Mouse (Mus musculus): ENCODE data around the gene Npat.

Gene Npat

DNA sequence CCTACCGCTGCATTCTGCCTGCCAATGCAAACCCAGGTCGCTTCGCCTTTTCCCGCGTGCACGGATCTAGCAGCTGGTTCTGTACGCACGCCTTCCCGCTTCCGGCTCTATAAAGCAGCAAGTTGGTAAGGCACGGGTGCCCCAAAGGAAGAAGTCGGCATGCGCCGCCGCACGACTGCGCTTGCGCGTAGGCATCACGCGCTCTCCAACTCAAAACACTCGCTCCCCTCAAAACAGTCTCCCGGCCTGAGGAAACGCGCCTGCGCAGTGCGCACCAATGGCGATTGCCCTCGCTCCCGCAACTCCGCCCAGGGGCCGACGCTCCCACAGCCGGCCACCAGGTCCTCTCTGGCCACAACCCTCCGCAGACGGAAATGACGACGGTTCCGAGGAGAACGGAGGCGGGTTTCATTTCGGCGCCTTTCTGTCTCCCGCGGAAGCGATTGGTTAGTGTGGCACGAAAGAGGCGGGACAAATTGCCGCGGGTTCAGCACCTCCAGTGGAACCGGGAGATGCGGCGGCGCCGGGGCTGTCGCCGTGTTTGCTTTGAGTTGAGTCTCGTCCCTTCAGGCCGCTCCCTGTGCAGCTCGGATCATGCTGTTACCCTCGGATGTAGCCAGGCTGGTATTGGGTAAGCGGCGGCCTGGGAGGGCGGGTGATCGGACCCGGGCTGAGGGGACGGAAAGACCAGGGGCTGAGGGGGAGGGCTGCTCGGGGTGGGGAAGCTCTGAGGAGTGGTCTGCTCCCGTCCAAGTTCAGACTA, at the start of gene Npat, which contains the start of gene Atm:
Gene Npat, plus strand, starts transcription at position 490 of the 763 bp plus-strand sequence.
Gene Atm, minus strand, starts transcription at position 183 of the 763 bp plus-strand sequence.
- peak; percentile 99 to 100 for DNase-seq

DNA sequence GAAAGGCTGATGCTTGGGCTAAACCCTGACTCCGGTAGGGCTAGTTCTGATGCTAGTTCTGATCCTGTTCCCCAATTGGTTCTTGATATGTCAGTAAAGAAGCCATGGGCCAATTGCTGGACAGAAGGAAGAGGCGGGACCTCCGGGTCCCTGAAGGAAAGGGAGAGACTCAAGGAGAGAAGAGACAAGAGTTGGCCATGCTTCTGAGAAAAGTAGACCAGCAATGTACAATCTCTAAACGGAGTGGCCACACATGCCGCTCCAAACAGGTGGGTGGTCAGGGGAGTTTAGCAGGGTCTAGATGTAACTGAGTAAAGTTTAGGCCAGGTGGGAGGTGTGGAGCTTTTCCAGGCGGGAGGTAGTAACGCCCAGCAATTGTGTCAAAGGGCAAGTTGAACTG, 28.8 kb upstream of the Npat start:
- no peak for DNase-seq

DNA sequence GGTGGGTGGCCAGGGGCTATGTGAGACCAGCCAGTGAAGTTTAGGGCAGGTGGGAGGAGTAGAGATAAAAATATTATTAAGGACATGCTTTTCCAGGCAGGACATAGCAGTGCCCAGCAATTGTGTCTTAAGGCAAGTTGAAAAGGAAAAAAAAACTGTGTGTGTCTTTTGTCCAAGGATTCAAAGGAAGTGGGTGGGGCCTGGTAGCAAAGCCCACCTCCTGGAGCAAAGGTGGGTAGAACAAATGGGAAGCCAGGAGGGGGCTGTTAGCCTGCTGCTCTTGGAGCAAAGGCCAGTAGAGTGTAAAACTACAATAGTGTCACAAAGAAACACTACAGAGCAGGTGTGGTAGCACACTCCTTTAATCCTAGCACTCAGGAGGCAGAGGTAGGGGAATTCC, 22.8 kb upstream of the Npat start:
- no peak for DNase-seq

DNA sequence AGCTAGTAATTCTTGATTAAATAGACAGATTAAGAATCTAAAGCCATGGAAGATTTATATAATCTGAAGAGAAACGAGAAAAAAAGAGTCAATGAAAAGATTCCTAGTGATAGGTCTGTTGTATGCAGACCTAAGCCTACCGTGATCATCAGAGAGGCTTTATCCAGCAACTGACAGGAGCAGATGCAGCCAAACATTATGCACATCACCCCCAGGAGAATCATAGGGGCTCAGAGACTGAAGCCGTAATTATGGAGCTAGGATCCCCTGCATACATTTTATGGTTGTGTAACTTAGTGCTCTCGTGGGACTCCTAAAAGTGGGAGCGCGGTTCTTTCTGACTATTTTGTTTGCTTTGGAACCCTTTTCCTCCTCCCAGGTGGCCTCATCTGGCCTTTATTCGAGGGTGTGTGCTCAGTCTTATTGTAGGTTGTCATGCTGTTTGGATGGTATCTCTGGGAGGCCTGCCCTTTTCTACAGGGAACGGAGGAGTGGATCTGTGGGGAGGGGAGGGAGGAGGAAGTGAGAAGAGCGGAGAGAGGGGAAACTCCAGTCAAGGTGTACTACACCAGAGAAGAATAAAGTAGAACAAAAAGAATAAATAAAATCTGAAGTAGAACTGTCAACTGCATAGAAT, 19.4 kb upstream of the Npat start:
- no peak for DNase-seq

DNA sequence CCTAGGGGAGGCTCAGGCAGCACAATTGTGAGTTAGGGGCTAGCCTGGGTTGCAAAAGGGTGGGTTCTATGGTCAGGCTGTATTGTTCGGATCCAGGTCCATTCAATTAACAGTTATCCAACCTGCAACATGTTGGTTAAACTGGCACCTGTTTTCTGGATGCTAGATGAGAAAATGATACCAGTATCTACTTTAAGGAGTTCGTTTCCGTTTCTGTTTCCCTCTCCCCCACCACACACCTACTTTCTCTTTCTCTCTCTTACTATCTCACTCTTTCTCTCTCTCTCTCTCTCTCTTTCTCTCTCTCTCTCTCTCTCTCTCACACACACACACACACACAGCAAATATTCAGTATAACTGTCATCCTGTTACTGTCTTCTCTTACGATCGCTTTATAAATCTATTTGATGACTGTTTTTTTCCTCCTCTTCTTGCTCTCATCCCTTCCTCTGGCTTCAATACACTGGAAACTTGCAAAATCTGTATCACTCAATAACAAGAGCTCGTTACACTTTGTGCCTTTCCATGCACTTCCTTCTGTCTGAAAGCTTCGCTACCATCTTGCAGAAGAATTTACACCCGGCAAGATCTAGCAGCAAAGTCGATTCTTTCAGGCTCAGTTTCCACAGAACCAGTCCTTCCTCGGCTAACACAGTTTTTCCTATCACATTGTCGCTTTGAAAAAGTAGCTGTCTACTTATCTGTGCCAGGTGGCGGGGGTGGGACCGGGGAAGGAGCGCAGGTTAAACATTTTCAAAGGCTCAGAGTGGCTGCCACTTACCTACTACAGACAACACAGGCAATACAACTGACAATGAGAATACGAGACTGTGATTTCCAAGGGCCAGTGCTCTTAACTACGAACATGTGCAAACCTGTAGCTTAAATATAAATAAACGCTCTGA, 1.2 kb upstream of the Npat start:
- peak; percentile 7 to 13 for DNase-seq

DNA sequence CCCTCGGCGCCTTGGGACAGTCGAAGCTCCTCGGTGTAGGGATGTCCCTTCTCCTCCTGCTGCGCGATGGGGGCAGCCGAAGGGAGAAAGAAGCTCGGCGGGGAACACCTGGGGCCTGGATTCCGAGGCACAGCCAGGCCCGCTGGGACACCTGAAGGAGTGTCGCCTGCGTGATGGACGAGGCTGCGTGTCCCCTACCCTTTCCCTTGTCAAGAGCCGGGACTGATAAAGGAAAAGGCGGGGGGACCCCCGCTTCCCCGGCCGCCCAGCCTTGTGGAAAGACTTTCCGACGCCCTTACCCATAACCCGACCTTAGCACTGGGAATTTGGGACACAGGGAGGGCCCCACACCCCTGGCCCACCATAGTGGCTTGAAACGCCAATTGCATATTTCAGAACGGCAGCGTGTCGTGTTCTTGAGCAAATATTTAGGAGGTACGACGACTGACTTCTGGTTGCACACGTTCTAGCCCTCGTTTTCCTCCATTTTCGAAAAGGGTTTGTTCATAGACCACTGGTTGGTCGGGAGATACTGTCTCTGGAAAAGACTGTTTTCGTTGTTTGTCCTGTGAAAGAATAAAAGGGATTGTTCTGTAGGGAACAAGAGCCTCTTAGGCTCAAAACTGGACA, 604 bp downstream of the Npat start:
- no peak for DNase-seq

DNA sequence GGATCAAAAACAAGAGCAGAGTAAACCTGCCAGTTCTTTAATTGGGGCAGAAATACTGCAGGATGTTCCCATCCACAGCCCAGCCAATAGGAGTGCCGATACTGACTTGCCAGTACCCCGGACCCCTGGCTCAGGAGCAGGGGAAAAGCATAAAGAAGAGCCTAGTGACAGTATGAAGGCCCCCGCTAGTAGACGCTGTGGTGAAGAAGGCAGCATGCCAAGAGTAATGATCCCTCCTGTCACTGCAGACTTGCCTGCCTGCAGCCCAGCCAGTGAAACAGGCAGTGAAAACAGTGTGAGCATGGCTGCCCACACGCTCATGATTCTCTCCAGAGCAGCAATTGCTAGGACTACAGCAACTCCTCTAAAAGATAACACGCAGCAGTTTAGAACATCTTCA, 33.8 kb downstream of the Npat start:
- DNase-seq: peak; percentile 19 to 40

DNA sequence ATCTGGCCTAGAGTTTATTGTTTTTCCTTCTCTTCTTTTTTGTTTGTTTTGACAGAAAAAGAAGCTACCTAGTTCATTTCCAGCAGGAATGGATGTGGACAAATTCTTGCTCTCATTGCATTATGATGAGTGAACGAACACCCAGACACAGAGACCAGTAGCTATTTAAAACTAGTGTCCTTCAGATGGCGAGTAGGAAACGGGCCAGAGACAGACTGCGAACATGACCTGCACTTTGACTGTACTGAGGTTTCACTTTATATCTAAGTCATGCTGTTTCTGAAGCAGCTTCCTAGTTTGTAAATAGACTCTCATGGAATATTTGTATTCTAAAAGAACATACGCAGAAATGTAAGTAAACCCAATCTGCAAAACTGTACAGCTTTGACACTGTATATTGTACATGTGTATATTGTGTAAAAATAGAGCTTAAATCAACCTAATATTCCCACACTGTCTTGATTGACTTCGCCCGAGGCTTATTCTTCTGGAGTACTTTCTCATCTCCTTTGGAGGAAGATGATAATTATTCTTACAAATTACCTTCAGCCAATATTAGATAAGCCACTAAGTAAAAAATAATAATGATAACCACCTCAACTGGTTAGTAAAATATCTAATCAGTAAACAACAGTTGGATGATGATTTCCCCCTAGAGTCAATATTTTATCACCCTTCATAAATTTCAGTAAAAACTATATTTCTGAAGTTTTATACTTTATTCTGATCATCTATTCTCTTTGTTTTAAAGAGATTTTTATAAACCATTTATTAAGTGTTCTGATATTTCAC, 35.9 kb downstream of the Npat start:
- no peak for DNase-seq

DNA sequence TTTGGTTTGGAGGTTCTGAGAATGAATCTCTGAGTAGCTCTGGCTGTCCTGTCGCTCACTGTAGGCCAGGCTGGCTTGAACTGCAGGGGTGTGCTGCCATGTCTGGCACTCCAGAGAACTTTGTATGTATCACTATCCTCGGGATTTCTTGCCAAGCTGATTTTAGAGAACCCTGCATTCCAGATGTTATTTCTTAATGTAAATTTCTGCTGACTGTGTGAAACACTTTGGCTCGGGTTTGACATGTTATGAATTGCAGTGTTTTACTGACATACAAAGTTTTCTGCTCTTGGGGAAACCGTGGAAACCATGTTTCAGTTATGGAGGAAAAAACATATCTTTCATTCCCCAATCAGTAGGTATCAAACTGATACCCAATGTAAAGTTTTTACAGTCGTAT, 38.9 kb downstream of the Npat start:
- DNase-seq: no peak

DNA sequence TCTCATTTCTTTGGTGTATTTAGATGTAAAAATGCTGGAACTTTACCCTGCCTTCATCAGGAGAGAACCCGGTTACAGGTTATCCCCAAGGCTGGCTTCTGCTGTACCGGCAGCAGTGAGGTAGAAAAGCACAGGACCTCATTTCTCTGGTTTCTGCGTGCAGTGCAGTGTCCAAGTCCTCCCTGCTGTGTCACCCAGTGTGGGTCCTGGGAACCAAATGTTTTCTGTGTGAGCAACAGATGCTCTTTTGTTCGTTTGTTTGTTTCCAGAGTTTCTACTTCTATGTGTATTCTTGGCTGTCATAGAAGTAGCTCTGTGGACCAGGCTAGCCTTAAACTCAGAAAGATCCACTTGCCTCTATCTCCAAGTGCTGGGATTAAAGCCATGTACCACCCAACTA, 45.0 kb downstream of the Npat start:
- DNase-seq: peak; percentile 57 to 58

DNA sequence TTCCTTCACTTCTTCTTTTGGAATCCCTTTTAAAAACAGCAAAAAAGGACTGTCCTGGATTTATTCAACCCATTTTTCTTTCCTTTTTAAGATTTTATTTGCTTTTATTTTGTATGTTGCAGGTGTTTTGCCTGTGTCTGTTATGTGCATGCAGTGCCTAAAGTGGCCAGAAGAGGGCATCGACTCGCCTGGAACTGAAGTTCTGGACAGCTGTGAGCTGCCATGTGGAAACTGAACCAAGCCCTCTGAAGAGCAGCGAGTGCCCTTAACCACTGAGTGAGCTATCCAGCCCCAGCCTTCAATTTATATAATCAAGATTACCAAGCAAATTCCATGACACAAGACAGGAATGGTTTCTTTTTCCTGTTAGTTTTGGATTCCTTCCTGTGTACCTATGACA, 57.9 kb downstream of the Npat start:
- DNase-seq: peak; percentile 55 to 59

DNA sequence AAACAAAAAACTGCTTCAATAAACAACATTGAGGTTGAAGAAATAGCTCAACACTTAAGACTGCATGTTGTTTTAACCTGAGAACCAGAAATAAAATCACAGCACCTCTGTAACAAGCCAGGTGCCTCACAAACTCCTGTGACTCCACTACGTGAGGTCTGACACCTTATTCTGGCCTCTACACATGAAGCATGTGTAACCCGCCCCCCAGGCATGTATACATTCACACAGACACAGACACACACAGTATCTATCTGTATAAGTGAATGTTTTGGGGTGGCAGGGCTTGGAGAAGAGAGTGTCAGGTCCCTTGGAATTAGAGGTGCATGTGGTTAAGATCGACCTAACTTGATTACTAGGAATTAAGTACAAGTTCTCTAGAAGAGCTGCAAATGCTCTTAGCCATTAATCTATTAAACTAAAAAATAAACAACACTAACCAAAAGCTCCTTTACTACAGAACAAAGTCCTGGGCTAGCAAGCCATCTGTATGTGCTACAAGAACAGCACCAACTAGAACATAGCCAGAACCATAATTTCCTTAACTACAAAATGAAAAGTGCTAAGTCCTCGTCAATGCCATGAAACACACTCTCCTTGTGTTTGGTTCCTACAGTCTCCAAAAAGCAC, 60.2 kb downstream of the Npat start:
- no peak for DNase-seq

DNA sequence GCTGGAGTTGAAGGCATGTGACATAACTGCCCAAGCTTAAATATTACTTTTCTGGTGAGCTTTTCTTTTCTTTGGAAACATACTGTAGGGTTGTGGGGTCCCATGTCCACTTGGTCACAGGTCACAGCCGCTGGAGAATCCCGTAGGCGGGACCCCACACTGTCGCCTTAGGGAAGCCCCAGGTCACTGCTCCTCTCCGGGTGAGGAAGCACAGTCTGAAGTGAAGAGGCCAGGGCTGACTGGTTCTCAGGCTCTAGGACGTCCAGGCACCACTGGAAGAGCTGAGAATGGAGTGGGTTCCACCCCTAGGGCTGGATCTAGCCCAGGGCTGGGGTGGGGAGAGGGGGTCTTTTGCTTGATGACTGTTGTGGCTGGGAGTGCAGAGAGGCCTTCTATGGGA, 61.8 kb downstream of the Npat start:
- no peak for DNase-seq

DNA sequence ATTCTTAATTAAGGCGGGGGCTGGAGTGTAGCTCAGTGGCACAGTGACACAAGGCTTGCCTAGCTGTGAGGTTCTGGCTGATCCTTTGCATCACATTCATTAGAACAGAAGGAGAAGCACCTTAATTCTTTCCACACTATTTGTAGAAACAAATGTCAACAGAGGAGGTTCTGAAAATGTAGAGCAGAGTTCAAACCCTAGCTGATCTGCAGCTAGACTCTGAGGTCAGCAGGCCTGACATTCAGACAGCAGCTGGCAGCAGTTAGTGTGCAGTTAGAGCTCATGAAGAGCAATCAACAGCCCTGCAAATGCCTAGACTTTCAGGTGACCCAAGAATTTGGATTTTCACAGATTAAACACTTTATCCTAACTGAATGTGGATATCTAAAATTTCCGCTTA, 64.7 kb downstream of the Npat start:
- no peak for DNase-seq

DNA sequence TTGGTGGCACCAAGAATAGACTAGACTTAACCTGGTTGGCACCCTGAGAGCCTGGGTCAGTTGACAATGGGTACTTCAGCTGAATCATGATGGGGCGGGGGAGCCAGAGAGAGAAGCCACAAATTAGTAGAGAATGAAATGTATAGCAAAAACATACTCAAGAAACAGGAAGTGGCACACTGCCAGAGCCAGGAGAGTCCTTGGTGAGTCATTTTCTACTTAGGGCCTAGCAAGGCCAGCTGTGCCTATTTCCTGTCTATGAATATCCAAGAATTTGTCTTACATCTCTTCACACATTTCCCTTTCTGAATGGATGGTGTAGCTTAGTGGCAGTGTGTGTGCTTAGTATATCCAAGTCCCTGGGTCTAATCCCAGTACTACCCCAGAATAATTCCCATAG, 66.5 kb downstream of the Npat start:
- DNase-seq: no peak

DNA sequence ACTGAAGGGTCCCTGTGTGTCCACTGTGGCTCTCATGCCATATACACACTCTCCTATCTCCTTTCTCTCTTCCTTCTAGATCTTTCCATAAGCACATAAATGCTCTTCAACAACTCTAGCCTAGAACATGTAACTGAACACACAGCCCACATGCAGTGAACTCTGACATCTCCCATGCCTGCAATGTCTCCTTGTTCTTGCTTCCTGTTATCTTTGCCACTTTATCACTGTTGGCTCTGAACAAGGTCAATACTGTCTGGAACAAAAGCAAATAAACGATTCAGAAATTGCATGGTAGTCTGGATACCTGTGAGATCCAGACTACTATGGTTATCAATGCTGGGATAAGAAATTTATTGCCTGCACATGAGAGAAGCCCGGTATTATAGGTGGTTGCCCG, 67.0 kb downstream of the Npat start:
- no peak for DNase-seq

DNA sequence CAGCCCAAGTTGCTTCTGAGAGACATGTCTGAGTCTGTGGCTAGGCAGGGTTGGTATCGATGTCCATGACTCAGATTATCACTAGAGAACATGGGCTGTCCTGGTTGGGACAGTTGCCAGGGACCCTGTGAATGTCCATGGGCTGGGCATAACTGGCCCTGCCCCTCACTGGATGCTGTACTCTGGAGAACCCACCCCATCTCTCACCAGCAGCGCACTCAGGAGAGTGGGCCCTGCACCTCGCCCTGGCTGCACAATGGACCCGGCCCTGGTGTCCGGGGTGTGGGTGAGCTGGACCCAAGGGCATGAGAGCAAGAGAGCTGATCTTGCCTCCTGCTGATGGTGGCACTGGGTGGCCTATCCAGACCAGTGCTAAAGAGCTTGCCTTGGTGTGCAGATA, 68.1 kb downstream of the Npat start:
- no peak for DNase-seq

DNA sequence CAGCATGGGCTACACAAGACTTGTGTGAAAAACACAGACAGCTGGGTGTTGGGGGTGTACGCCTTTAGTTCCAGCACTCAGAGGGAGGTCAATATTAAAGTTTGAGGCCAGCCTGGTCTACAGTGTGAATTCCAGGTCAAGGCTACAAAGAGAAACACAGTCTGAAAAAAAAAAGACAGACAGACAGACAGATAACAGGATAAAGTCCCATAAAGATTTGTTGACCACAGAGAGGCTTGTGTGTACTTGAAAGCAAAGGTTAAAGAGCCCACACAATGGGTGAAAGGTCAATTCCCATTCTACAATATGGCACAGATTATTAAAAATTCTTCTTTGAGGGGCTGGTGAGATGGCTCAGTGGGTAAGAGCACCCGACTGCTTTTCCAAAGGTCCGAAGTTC, 70.3 kb downstream of the Npat start:
- DNase-seq: no peak

DNA sequence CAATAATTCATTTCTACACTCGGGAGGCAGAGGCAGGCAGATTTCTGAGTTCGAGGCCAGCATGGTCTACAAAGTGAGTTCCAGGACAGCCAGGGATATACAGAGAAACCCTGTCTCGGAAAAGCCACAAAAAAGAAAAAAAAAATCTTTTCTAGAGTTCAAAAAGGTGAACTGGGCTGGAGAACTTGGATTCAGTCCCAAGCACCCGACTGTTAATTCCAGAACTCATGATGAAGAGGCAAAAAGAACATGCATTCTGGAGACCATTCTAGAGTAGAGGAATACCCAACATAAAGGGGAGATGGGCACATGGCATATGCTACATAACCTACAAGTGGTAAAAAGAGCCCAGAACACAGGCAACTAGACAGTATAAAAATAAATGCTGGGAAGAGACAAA, 71.0 kb downstream of the Npat start:
- DNase-seq: no peak

DNA sequence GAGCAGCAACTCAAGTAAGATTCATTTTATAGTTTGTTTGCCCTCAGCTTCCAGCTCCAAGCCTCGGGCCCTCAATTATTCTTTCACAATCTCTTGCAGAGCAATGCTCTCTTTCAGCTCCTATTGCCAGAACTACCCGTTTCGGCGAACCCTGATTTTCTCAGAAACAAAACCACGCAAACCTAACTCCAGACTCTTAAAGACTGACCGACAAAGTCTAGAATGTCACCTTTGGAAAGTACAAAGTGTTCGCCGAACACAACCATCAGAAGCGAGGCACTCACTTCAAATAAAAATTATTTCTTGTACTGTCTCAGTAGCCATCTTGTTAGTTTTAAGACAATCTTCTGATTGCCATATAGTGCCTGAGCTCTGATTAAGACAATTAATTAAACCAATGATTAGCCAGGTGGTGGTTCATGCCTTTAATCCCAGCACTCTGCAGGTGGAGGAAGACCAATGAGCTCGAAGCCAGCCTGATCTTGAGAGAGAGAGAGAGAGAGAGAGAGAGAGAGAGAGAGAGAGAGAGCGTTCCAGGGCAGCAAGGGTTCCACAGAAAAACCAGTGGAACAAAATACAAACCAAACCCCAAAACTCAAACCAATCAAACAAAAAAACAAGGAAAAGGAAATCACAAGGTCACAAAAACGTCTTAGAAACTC, 72.6 kb downstream of the Npat start:
- DNase-seq: peak in 1 of 2 experiments; percentile 13

Data from cerebellum, postnatal 36 days (tissue).